Mouse (Mus musculus): ENCODE measurements around the gene Ereg. TPM values are rescaled to one million over a fixed set of nuclear protein-coding genes. Genes with fewer than 3 reads are reported as not detected.

The Ereg gene
- total RNA-seq (2014; rRNA removed) (0.10 TPM in 1 of 2 replicates, not detected in the other), polyA plus RNA-seq (2015; fragmentation: Nextera tagmentation; extraction: Ambion mirVana) (not detected in 2 replicates)

DNA sequence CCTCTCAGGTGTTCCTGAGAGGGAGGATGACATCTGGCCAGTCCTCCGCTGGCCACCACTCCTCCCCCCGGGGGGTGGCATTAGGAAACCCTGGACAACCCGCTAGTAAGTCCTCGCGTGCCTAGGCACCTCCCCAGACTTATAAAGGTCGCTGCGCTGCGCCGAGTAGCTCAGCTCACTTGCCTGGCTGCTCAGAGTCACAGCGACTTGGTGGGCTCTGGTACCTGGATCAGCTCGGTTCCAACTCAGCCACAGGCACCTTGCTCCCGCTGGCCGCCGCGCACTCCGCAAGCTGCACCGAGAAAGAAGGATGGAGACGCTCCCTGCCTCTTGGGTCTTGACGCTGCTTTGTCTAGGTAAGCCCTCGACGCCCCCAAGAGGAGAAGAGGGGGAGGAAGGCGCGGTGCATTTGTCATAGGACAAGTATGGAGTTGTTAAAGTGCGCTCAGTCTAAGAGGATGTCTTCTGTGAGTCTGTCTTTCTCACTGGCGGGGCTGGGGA, at the start of gene Ereg:
Ereg (plus strand) TSS at position 173 of the 501 bp plus-strand sequence.
- DNase-seq (no peak), ATAC-seq (peak; percentile 74)
- 2% methylated on average over 25 of the region's 25 CpGs for WGBS

DNA sequence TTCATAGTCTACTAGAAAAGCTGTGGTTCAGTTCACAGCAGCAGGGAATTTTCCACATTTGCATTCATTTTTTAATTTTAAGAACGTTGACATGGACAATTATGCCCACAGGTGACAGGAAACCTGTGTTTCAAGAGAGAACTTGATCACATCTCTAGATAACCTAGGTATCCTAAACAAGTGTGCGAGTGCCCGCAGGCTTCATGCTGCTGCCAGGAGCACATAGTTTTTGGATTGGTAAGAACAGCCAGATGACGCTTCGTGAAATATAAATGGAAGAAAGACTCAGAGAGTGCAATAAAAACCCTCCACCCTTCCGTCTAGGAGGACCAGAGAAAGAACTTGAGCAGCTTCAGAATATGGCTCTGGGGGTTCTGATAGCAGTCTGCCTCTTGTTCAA, 47.3 kb upstream of the Ereg start, which contains the start of gene Epgn:
Epgn (plus strand) TSS at position 301 of the 400 bp plus-strand sequence.
- H3K27me3 ChIP-seq (ENCODE audit: insufficient read depth, low read length) = no peaks in the 10 kb centered on the region
- no peak within 1 kb of the TSS for H3K9ac ChIP-seq
- H3K4me2 ChIP-seq (ENCODE audit: low read depth) = no peak within 1 kb of the TSS
- DNase-seq (no peak), ATAC-seq (no peak)
- H3K4me1 ChIP-seq (ENCODE audit: insufficient read depth) = no peaks in the 10 kb centered on the region
- no peaks in the 10 kb centered on the region for H3K9me3 ChIP-seq (ENCODE audit: low read length)
- no peak for TF ChIP-seq CTCF (IDR thresholded peaks at IDR 0.05; ENCODE audit: low read depth)
- H3K36me3 ChIP-seq (ENCODE audit: insufficient read depth) = no peaks in the 10 kb centered on the region
- no peak within 1 kb of the TSS for H3K4me3 ChIP-seq (ENCODE audit: low read depth, low read length)
- WGBS = 89% methylated on average over 6 of the region's 6 CpGs
- no peak within 1 kb of the TSS for H3K27ac ChIP-seq (ENCODE audit: low read depth, low read length)

More for the DNA sequence above, at the start of gene Ereg:
- H3K27ac ChIP-seq (ENCODE audit: low read depth, low read length) = no peak within 1 kb of the TSS
- peak within 1 kb of the TSS; percentile 24 for H3K4me3 ChIP-seq (ENCODE audit: low read depth, low read length)
- H3K4me1 ChIP-seq (ENCODE audit: insufficient read depth) = no peaks in the 10 kb centered on the region
- TF ChIP-seq CTCF (IDR thresholded peaks at IDR 0.05; ENCODE audit: low read depth) = no peak; the same call in 1 of the 2 replicates
- no peaks in the 10 kb centered on the region for H3K9me3 ChIP-seq (ENCODE audit: low read length)
- no peaks in the 10 kb centered on the region for H3K36me3 ChIP-seq (ENCODE audit: insufficient read depth)
- H3K9ac ChIP-seq = no peak within 1 kb of the TSS
- peak within 1 kb of the TSS; percentile 49 for H3K4me2 ChIP-seq (ENCODE audit: low read depth)
- peaks cover 7% of the 10 kb centered on the region; the same call in 1 of the 2 replicates for H3K27me3 ChIP-seq (ENCODE audit: insufficient read depth, low read length)

DNA sequence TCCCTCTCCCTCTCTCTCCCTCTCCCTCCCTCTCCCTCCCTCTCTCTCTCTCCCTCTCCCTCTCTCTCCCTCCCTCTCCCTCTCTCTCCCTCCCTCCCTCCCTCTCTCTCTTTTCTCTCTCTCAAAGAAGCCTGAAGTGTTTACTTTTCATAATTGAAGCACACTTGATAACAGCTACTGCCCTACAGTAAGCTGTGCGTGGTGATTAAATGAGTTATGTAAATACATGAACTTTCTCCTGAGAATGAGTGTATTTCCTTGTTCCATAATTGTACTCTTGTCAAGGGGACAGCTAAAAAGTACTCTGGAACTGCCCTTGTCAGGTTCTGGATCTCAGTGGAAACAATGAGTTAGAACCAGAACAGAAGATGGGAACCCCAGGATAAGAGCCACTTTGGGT, 46.6 kb upstream of the Ereg start:
- DNase-seq = no peak
- 62% methylated on average over 1 of the region's 1 CpGs for WGBS
- no peaks in the 10 kb centered on the region for H3K4me1 ChIP-seq (ENCODE audit: insufficient read depth)

DNA sequence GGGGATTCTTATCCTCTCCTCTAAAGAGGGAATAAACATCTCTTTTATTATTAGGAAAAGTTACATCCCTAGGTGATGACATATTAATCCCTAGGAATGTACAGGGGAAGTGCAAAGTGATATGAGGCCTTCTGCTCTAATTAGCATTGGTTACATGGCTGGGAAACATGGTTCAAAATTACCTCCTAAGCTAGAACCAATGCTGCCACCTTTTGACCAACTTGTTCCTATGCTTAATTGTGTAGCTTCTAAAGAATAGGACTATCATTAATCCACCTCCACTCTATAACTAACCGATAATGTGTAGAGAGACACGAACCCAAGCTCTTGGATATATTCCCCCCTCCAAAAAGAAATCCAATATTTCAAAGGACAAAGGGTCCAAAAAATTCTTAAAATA, 43.8 kb upstream of the Ereg start:
- Histone ChIP-seq H3K4me1 (ENCODE audit: insufficient read depth) (no peaks in the 10 kb centered on the region), H3K9ac (no peak overlapping the region), H3K4me2 (ENCODE audit: low read depth) (no peak overlapping the region), H3K36me3 (ENCODE audit: insufficient read depth) (no peaks in the 10 kb centered on the region), H3K4me3 (ENCODE audit: low read depth, low read length) (no peak overlapping the region), H3K27me3 (ENCODE audit: insufficient read depth, low read length) (no peaks in the 10 kb centered on the region), H3K9me3 (ENCODE audit: low read length) (no peaks in the 10 kb centered on the region), H3K27ac (ENCODE audit: low read depth, low read length) (no peak overlapping the region)
- WGBS = 91% methylated on average over 2 of the region's 2 CpGs
- DNase-seq (no peak), ATAC-seq (no peak)
- no peak for TF ChIP-seq CTCF (IDR thresholded peaks at IDR 0.05; ENCODE audit: low read depth)

More for the DNA sequence above, 46.6 kb upstream of the Ereg start:
- Histone ChIP-seq H3K27me3 (ENCODE audit: insufficient read depth, low read length) (no peaks in the 10 kb centered on the region), H3K27ac (ENCODE audit: low read depth, low read length) (no peak overlapping the region), H3K36me3 (ENCODE audit: insufficient read depth) (no peaks in the 10 kb centered on the region), H3K4me3 (ENCODE audit: low read depth, low read length) (no peak overlapping the region), H3K9ac (no peak overlapping the region), H3K9me3 (ENCODE audit: low read length) (no peaks in the 10 kb centered on the region), H3K4me2 (ENCODE audit: low read depth) (no peak overlapping the region)
- ATAC-seq = no peak
- TF ChIP-seq CTCF (IDR thresholded peaks at IDR 0.05; ENCODE audit: low read depth) = no peak

DNA sequence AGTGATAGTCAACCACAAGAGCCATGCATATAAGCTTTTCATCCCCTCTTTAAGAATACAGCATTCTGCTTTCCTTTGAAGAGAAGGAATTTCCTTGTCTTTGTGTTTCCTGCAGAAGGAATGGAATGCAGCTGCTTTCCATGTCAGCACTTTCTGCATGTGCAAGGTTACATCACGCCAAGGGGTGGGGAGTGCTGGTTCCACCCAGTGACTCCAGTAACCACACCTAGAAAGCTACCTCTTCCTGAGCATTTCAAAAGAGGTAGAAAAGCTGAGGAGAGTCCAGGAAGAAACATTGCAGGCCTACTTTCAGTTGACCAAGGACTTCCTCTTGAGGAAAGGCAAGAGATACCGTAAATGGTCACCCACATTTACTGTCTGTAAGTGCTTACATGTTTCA, 39.1 kb upstream of the Ereg start:
- 92% methylated on average over 2 of the region's 2 CpGs for WGBS

DNA sequence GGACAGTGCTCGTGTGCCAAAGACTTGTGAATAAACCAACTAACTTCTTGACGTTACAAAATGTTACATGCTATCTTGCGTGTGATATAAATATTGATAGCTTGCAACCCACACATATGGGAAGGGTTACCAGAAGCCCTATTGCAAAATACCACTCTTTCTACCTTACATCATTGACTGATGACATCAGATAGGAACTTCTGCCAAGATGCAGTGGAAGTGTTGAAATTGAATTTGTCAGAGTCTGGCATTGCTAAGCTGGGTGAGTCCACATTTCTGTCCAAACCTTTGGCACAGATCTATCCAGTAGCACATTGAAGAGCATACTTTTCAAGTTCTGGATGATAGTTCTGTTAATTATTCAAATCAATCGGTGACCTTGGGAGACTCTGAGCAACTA, 37.8 kb upstream of the Ereg start:
- no peak overlapping the region for H3K27ac ChIP-seq (ENCODE audit: low read depth, low read length)
- H3K9me3 ChIP-seq (ENCODE audit: low read length) = no peaks in the 10 kb centered on the region
- H3K27me3 ChIP-seq (ENCODE audit: insufficient read depth, low read length) = no peaks in the 10 kb centered on the region
- no peak for ATAC-seq
- no peak for TF ChIP-seq CTCF (IDR thresholded peaks at IDR 0.05; ENCODE audit: low read depth)
- no peak overlapping the region for H3K4me2 ChIP-seq (ENCODE audit: low read depth)
- no peaks in the 10 kb centered on the region for H3K36me3 ChIP-seq (ENCODE audit: insufficient read depth)
- no peak overlapping the region for H3K4me3 ChIP-seq (ENCODE audit: low read depth, low read length)
- DNase-seq = no peak
- 82% methylated on average over 4 of the region's 4 CpGs for WGBS
- no peak overlapping the region for H3K9ac ChIP-seq
- no peaks in the 10 kb centered on the region for H3K4me1 ChIP-seq (ENCODE audit: insufficient read depth)

More for the DNA sequence above, 39.1 kb upstream of the Ereg start:
- Histone ChIP-seq H3K9ac (no peak overlapping the region), H3K9me3 (ENCODE audit: low read length) (no peaks in the 10 kb centered on the region), H3K4me3 (ENCODE audit: low read depth, low read length) (no peak overlapping the region), H3K27ac (ENCODE audit: low read depth, low read length) (no peak overlapping the region), H3K36me3 (ENCODE audit: insufficient read depth) (no peaks in the 10 kb centered on the region), H3K4me2 (ENCODE audit: low read depth) (no peak overlapping the region), H3K27me3 (ENCODE audit: insufficient read depth, low read length) (no peaks in the 10 kb centered on the region), H3K4me1 (ENCODE audit: insufficient read depth) (no peaks in the 10 kb centered on the region)
- ATAC-seq (no peak), DNase-seq (no peak)
- no peak for TF ChIP-seq CTCF (IDR thresholded peaks at IDR 0.05; ENCODE audit: low read depth)

DNA sequence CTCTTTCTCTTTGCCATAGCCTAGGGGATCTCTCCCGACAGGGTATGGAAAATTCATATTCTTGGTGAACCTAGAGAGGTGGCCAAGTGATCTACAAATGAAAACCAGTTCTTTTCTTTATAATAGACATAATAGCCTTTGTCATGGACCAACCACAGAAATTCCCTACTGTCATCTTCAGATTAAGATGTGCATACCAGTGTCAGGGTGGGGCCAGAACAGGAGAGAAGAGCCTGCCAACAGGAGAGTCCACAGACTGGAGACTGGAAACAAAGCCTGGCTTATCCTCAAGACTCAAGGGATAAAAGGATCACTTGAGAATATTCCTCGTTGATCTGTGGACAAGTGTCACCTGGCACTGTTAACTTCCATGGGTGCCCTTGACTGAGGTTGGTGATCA, 36.7 kb upstream of the Ereg start:
- Histone ChIP-seq H3K27me3 (ENCODE audit: insufficient read depth, low read length) (no peaks in the 10 kb centered on the region), H3K9ac (no peak overlapping the region), H3K27ac (ENCODE audit: low read depth, low read length) (no peak overlapping the region), H3K4me2 (ENCODE audit: low read depth) (no peak overlapping the region), H3K9me3 (ENCODE audit: low read length) (no peaks in the 10 kb centered on the region), H3K4me3 (ENCODE audit: low read depth, low read length) (no peak overlapping the region), H3K36me3 (ENCODE audit: insufficient read depth) (no peaks in the 10 kb centered on the region), H3K4me1 (ENCODE audit: insufficient read depth) (no peaks in the 10 kb centered on the region)
- ATAC-seq = no peak
- no peak for DNase-seq
- TF ChIP-seq CTCF (IDR thresholded peaks at IDR 0.05; ENCODE audit: low read depth) = no peak
- WGBS = 82% methylated on average over 2 of the region's 2 CpGs

Data from forebrain, postnatal 0 days (tissue).